Mouse (Mus musculus): ENCODE measurements around the gene Slfnl1.
A peak's percentile ranks its signal among the peaks of the same experiment; 100 is the strongest.

Gene Slfnl1

DNA sequence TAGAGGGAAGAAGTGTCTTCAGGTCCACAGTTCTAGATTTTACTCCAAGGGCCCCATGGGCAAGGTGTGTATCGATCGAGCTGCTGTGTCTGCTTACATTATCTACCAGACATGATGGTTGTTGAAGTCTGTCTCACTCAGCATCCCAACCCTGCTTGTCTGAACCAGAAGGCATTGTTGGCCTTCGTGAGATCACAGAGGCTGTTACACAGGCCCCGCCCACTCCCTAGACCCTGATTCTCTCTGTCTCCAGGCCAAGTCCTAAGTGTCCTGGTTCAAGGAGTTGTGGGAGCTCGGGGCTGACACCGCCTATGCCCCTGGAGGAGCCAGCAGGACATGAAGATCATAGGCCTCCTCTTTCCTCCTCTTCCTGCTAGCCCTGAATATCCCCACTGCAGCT lies at the start of gene Slfnl1:
Gene Slfnl1 (plus strand): TSS at position 246 of the 400 bp plus-strand sequence.
- DNase-seq (ENCODE audit: extremely low spot score, low spot score), result no peak

DNA sequence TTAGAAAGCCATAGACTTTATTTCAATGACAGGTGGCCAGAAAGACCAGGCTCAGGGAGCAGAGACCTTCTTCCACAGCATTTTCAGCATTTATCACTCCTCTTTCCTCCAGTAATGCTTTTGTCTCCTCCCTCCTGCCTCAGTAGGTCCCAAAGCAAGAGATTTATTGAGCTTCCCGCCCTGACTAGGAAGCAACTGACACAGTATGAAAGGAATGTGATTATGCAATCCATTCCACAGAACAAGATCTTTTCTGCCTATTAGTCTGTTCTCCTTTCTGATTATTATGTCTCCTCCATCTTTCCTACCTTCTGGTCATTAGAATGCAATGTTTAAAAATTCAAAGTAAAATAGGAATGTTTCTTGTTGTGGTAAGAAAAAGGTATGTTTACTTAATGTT lies 44.3 kb upstream of the Slfnl1 start:
- DNase-seq (ENCODE audit: extremely low spot score, low spot score), result no peak

DNA sequence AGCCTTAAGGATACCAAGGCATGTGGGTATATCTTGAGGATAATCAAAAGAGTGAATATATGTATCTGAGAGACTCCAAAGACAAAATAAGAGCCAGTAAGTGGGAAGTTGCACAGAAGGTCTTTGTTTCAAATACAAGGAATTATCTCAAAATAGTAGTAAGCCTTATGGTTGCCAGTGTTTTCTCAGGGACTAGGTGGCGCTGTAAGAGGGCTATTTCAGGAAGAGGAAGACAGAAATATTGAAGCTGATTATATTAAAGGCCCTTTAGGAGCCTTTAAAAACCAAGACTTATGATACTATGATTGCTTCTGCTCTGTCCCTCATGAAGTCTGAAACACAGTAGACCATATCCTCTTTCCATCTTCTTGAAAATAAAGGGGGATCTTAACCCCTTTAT lies 25.1 kb upstream of the Slfnl1 start:
- DNase-seq (ENCODE audit: extremely low spot score, low spot score), result no peak

DNA sequence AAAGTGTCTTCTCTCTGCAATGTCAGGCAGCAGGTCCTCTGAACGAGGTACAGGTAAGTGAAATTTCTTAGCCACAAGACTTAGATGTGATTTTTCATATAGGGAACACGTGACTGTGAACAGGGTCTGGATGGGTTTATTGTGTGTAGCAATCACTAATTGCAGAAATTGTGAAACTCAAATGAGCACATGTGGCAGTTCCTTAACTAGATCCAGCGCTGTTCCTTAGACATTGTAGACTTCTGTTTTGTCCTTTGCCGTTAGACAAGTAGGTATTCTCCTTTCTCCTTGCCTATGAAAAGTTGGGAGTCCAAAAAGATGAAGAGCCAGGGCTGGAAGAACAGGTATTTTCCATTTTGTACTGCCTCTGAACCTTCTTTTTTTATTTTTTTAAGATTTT lies 20.8 kb upstream of the Slfnl1 start:
- no peak for DNase-seq (ENCODE audit: extremely low spot score, low spot score)

DNA sequence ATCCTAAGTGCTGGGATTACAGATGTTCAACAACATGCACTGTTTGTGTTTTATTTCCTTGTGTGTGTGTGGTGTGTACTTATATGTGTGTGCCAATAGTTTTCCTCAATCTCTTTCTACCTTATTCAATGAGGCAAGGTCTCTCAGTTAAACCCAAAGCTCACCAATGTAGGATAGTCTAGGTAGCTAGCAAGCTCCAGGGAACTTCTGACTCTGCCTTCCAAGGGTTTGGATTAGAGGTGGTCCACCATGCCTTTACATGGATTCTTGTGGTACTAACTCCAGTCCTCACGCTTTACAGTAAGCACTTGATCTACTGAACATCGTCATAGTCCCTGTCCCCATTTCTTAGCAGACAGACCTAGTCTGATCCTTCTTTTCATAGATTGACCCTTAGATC lies 17.7 kb upstream of the Slfnl1 start:
- no peak for DNase-seq (ENCODE audit: extremely low spot score, low spot score)

DNA sequence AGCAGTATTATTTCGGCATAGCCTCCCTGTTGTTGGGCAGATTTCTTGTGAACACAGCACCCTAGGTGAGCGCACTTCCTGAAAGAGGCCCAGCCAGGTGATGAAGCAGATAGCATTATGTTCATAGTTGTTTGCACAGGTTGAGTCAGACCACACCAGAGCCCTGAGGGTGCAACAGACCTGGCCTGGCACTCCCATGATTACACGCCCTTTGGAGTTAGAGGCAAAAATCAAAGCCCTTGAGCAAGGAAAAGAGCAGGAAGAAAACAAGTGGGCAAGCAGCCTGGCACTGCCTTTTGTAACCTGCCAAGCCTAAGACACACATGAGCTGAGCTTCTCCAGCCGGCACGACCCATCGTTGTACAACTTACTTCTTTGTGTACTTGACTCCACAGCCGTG lies 15.5 kb upstream of the Slfnl1 start:
- DNase-seq (ENCODE audit: extremely low spot score, low spot score), result no peak

DNA sequence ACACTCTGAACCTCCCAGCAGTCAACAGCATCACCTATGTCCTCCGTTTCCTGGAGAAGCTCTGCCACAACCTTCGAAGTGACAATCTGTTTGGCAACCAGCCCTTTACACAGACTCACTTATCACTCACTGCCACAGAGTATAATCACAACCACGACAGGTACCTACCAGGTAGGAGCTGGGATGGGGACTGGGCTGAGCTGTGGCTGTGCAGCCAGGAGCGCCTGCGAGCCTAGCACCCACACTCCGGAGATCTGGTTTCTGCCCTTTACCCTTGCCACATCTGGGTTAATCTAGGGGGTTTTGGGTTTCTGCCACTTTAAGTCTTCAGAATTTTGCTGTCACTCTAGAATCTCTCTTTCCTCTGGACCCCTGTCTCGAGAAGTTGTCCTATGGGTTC lies 15.1 kb upstream of the Slfnl1 start:
- DNase-seq (ENCODE audit: extremely low spot score, low spot score), result no peak

DNA sequence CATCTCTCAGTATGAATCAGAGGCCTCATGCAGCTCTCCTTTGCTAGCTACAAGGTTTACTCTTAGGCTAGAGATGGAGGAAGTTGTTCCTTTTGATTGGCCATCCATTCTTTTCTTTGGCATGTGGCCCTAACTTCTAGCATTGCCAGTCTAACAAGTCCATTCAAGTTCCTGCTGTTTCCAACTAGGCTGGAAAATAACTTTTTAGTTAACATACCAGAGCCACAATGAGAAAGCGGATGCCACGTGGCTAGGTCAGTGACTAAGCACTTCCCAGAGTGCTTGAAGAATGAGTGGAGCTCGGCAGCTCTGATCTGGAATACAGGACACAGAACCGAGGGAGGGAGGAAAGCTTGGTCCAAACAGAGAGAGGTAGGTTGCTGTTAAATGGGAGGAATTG lies 14.7 kb upstream of the Slfnl1 start:
- no peak for DNase-seq (ENCODE audit: extremely low spot score, low spot score)

DNA sequence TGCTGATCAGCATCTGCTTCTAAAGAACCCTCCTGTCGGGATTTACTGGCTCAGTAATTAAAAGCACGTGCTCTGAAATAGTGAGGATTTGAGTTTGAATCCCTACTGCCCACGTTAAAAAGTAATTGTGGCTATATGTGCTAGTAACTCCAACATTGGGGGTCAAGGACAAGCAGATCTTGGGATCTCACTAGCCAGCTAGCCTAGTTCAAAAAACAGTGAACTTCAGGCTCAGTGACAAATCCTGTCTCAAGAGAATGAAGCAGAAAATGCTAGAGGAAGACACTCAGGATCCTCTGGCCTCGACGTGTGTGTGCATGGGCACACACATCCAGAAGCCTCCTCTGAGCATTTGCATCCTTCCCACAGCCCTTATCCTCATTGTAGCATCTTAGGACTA lies 10.3 kb upstream of the Slfnl1 start:
- no peak for DNase-seq (ENCODE audit: extremely low spot score, low spot score)

DNA sequence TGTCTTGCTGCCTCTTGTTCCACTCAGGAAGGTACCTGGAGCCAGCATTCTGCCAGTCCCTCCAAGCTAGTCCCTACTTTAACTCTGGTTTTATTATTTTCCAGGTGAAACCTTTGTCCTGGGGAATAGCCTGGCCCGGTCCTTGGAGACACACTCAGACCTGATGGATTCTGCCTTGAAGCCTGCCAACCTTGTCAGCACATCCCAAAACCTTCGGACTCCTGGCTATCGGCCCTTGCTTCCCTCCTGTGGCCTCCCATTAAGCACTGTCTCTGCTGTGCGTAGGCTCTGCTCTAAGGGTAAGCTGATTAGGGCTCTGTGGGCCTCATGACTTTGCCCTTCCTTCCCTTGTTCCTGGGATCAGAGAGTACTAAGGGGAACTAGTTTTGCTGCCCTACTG lies 9.7 kb upstream of the Slfnl1 start:
- DNase-seq (ENCODE audit: extremely low spot score, low spot score), result no peak

DNA sequence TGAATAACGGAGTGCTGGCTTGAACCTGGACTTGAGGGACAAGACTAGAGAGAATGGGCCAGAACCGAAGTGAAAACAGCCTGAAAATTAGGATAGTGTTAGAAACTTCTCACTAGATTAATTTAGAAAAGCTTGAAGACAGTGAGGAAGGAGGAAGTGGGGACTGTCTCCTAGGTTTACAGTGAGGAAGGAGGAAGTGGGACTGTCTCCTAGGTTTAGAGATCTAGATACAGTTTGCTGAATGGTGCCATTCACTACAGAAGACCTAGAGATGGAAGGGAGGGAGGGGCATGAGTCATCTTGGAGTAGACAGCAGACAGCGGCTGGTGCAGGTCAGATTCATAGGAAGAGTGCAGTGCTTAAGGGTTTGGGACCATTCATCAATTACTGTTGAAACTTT lies 8.9 kb upstream of the Slfnl1 start:
- no peak for DNase-seq (ENCODE audit: extremely low spot score, low spot score)

DNA sequence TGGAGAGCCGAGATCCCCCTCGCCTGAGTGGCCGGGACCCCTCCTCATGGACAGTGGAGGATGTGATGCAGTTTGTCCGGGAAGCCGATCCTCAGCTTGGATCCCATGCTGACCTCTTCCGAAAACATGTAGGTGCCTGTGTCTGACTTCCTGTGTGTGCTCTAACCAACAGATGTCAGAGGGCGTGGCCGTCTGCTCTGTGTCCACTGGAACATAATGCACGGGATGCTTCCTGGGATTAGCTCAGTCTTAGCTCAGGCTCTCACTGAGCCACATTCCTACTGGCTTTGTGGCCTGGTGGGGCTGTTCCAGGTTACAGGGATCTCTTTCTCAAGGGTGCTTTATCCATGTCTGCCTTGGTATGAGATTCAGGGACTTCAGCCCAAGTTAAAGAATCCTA lies 3.9 kb upstream of the Slfnl1 start:
- no peak for DNase-seq (ENCODE audit: extremely low spot score, low spot score)

DNA sequence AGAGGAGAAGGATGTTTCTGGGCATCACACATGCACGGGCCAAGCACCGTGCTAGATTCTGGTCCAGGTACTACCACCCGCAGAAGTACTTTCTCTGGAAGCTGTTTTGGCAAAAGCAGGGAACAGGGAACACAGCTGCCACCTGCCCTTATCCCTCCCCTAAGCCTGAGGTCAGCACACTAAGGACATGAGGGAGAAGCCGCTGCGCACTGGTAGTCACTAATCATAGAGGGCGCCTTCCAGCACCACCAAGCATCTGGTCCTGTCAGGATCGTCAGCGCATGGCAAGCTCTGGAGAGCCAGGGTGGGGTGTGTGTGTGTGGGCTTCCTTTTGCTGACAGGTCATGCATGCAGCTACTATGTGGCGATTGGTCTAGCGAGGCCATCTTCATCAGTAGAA lies 6.6 kb downstream of the Slfnl1 start:
- no peak for DNase-seq (ENCODE audit: extremely low spot score, low spot score)

DNA sequence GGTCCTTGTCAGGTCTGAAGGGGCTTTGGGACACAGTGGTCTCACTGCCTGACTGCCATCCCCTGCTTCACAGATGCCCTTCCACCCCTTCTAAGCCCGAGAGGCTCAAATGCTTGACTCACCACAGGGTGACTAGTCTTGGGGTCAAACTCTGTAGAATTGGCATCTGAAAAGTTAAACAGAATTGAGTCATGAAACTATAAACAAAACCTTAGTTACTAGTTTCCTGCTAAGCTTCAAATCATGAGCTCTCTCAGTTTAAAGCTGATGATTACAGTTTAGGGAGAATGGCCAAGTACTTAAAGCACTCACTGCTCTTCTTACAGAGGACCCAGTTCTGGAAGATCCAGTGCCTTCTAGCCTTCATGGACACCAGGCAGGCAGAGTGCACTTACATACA lies 12.9 kb downstream of the Slfnl1 start:
- DNase-seq (ENCODE audit: extremely low spot score, low spot score), result no peak

DNA sequence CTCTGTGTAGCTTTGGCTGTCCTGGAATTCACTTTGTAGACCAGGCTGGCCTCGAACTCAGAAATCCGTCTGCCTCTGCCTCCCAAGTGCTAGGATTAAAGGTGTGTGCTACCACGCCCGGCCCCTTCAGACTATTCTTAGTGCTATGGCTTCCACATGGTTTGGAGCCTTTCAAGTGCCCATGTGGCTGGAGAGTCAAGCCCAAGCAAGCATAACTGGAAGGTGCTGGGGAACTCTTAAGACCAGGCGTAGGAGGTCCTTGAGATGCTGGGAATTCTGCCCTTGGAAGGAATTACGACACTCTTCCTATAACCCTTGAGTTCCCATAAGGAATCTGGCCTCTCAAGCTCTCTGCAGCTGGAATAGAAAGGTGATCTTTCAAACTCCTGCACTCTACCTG lies 24.6 kb downstream of the Slfnl1 start:
- DNase-seq (ENCODE audit: extremely low spot score, low spot score), result no peak

DNA sequence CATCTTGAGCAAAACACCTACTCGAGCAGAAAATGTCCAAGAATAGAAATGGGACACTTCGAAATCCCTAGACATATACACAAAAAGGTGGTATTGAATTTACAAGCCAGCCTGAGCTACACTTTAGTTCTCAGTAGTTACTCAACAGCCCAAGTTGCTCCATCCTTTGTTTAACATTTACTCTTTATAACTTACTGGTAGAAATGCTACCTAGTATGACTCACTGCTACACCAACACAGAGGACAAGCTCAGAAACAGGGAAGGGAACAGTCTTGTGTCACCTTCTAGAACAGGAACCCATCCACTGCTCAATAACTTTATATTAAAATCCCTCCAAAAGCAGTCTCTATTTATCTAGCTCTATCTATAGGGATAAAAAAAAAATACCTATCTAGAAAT lies 33.7 kb downstream of the Slfnl1 start:
- no peak for DNase-seq (ENCODE audit: extremely low spot score, low spot score)

DNA sequence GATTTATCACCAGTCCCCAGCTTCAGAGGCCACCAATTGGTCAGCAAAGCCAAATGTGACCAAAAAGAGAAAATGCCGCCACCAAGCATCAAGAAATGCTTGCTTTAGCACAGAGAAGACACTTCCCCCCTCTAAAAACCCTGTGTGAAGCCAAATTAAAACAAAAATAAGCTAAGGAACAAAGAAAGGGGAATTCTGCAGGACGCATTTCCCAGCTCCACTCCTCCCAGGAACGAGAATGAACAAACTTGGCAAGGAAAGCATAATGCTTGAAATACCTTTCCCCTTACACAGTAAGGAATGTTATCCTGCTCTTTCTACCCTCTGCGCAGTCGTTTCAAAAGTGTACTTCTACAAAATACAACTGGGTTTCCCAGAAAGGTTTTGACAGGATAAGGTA lies 36.0 kb downstream of the Slfnl1 start:
- no peak for DNase-seq (ENCODE audit: extremely low spot score, low spot score)

DNA sequence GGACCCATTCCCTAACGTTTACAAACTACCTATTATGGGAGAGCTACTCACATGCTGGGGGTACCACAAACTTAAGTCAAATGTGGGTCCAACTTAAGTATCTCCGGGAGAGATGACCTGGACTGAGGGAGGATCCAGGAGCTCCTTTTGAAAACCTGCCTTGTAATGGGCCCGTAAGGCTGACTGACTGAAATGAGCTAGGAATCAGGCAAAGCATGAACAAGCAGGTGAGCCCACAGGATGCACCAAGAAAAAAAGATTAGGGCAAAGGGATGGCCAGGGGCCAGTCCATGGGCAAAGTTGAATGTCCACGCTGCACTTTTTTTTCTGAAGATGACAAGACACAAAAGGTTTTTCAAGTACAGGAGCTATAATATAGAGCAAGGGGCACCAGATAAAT lies 37.0 kb downstream of the Slfnl1 start:
- DNase-seq (ENCODE audit: extremely low spot score, low spot score), result peak; percentile 30

DNA sequence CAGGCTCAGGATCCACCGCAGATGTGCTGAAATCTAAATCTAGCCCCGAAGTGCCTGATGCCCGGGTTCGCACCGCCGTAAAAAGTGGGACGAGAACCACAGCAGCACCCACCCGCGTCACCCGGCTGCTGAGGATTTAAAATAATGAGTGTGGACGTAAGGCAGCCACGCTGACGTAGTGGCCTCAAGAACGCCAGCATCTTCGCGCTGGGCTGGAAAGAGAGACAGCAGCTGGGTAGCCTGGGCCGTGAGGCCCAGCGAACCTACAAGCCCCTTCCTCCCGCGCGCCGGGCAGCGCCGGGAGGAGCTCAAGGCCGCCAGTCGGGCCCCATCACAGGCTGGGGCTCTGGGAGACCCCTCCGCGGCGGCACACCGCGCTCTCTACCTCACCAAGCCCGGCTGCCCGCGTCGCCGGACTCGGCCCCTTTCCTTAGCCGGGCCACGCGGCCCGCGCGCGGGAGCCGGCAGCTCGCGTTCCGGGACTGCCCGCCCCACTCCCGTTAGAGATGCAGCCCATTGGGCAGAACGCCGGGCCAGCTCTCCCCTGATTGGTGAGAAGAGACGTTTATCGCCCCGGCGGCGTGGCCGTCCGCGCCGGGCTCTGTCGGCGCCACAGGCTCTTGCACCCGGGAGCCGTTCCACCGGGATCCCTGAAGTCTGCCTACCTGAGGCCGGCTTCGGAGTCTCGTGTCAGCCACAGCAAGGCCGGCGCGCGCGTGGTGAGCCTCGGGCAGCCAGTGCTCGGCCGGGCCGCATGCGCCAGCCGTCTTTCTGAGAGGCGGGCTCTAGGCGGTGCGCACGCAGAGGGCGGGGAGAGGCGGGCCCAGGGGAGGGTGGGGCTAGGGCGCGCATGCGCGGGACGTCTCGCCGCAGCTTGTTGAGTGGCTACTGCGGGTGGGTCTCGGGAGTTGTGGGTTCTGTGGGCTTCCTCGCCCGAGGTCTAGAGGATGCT lies 37.7 kb downstream of the Slfnl1 start, which contains the start of gene Ctps:
Gene Ctps (minus strand): TSS at position 791 of the 952 bp plus-strand sequence.
- peak; percentile 99 for DNase-seq (ENCODE audit: extremely low spot score, low spot score)

DNA sequence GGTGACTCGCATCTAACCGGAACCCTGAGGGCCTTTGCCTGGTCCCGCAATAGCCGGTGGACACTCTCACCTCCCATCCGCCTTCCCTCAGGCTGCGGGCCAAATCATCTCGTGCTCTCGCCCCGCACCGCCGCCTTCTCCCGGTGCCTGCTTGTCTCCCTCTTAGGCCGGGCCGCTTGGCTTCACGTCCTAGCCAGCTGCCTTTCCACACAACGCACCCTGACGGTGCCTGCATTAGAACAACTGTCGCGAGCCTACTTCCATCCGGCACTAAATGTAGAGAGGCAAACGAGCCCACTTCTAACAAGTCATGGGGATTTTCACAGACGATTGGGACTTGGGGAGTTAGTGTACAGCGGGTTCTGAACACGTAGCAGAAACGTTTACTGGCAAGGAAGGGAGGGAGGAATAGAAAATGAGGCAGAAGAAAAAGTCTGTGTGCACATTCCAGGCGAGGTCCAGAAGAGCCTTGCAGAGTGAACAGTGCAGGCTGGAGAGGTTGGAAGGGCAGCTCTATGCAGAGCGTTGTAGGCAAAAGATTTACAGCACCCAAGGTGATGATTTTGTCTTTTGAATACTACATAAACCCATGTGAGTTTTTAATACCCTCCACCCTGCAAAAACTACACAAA lies 38.5 kb downstream of the Slfnl1 start:
- DNase-seq (ENCODE audit: extremely low spot score, low spot score), result no peak

DNA sequence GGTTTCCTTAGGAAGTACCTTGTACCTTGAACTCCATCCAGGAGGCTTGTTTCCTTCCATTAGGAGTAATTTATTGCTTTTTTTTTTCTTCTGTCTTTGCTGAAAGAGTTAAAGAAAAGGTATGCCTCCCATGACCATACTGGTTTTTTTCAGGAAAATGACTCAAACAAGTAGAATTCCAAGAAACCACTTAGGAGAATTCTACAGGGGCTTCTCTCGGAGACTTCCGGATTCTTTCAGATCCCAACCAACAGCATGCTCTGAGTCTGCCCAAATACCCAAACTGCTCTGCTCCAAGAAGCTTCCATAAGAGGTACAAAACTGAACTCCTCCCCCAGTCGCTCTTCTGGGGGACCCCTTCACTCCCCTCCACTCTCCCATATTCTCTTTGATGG lies 39.0 kb downstream of the Slfnl1 start:
- DNase-seq (ENCODE audit: extremely low spot score, low spot score), result no peak

DNA sequence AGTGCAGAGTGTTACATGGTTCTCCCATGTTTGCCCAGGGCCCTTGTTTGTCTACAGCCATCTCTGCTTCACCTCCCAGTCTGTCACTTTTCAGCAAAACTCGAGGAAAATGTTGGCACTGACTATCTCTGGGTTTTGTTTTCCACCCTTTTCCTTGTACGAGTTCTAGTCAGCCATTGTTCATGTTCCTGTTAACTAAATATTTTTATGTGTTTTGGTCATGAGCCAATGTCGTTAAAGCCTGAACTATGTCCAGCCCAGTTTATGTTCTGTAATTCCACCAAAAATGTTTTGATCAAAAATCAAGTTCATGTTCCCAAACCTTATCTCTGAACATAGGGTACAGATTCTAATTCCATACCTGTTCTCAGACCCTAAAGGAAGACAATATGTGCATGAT lies 39.7 kb downstream of the Slfnl1 start:
- DNase-seq (ENCODE audit: extremely low spot score, low spot score), result no peak

DNA sequence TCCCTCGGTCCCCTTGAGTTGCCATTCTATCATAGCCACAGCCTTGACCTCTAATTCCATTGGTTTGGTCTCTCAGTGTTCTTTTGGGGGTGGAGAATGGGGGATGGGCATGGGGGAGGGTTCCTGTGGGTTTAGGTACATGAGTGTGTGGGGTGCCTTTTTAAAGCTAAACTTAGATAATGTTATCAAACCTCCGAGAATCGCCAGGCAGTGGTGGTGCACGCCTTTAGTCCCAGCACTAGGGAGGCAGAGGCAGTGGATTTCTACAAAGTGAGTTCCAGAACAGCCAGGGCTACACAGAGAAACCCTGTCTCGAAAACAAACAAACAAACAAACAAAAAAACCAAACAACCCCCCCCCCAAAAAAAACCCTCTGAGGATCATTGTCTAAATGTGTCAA lies 48.9 kb downstream of the Slfnl1 start:
- DNase-seq (ENCODE audit: extremely low spot score, low spot score), result no peak
